Mouse (Mus musculus): ENCODE measurements at regions not wholly inside any gene's neighbourhood (a gene's known extent, or its start where the extent isn't known, plus 50 kb on each side); places are given as distances from the start of the nearest gene placed in this dataset.

DNA sequence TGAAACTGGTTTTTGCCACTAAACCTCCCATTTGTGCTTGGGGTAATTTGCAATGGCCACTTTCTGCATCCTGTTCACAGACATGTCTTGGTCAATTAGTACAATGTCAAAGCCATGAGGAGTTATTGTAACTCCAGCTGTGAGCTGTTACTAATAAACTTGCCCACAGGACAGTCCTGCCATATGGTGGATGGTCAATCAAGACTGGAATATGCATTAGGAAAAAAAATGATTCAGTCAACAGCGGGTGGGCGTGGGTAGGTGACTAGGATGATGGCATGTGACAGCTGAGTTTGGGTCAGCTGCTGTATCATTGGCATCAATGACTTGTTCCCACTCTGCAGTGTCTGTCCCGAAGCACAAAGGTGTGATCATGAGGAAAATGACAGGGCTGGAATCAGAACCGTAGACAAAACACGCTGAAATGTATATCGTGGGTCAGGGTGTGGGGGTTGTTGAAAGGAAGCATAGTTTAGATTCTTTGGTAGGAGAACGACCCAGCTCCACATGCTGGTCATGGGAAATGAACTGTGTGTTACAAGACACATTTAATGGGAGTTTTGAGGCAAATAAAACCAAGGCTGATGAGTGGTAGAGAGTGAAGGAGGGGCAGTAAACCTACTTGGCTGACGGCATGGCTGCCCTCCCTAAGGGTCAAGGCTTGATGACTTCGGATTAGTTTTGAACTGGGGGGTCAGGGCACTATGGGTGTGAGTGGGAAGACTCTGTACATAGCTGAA, 363.2 kb upstream of the Npvf start:
- TF ChIP-seq POLR2A (IDR thresholded peaks at IDR 0.05; ENCODE audit: low read depth, low read length), result no peak
- no peak for TF ChIP-seq CTCF (conservative IDR thresholded peaks at IDR 0.05; ENCODE audit: insufficient read depth, insufficient read length, low read depth, low read length)

Data from kidney, adult 2 months (tissue).